Mouse (Mus musculus): ENCODE measurements around the gene Calcoco2. TPM values are rescaled to one million over a fixed set of nuclear protein-coding genes. Genes with fewer than 3 reads are reported as not detected.

The Calcoco2 gene
- total and polyA plus RNA-seq, 2 experiments from 2014 or later: not detected

GRCm38 (mm10) chr11:96064521-96065214 lies 47.1 kb downstream of the Calcoco2 start:
- Histone ChIP-seq H3K36me3 (replicated peaks; ENCODE audit: control insufficient read depth, insufficient read depth, low read length) (peaks cover 22% of the 10 kb centered on the region), H3K27me3 (ENCODE audit: control insufficient read depth, insufficient read depth, low read length) (no peaks in the 10 kb centered on the region), H3K9me3 (replicated peaks; ENCODE audit: control insufficient read depth, low read length) (no peaks in the 10 kb centered on the region), H3K4me2 (ENCODE audit: low read depth, low read length) (peak overlapping the region; percentile 96), H3K9ac (replicated peaks; ENCODE audit: low read depth, low read length) (peak overlapping the region; percentile 96), H3K27ac (ENCODE audit: low read depth) (peak overlapping the region; percentile 87), H3K4me3 (ENCODE audit: low read depth, low read length) (peak overlapping the region; percentile 98), H3K4me1 (ENCODE audit: control insufficient read depth, insufficient read depth) (peaks cover 21% of the 10 kb centered on the region)
- under 1% methylated on average over 47 of the region's 64 CpGs for WGBS
- DNase-seq (ENCODE audit: low spot score): no peak
- ATAC-seq (ENCODE audit: insufficient read depth, low read depth): peak; percentile 35
- TF ChIP-seq CTCF (IDR thresholded peaks at IDR 0.05; ENCODE audit: low read depth) (no peak), EP300 (IDR thresholded peaks at IDR 0.05; ENCODE audit: low read depth) (no peak)

GRCm38 (mm10) chr11:96058309-96058708 lies 53.5 kb downstream of the Calcoco2 start:
- Histone ChIP-seq H3K27ac (ENCODE audit: low read depth) (no peak overlapping the region), H3K9ac (replicated peaks; ENCODE audit: low read depth, low read length) (no peak overlapping the region), H3K4me2 (ENCODE audit: low read depth, low read length) (no peak overlapping the region), H3K27me3 (ENCODE audit: control insufficient read depth, insufficient read depth, low read length) (no peaks in the 10 kb centered on the region), H3K9me3 (replicated peaks; ENCODE audit: control insufficient read depth, low read length) (no peaks in the 10 kb centered on the region), H3K4me1 (ENCODE audit: control insufficient read depth, insufficient read depth) (0 out of 2 replicates have a peak, but pooled peaks cover 5% of the 10 kb centered on the region), H3K4me3 (ENCODE audit: low read depth, low read length) (no peak overlapping the region), H3K36me3 (replicated peaks; ENCODE audit: control insufficient read depth, insufficient read depth, low read length) (peaks cover 77% of the 10 kb centered on the region)
- ATAC-seq (ENCODE audit: insufficient read depth, low read depth) (no peak), DNase-seq (ENCODE audit: low spot score) (no peak)
- TF ChIP-seq EP300 (IDR thresholded peaks at IDR 0.05; ENCODE audit: low read depth): no peak
- TF ChIP-seq CTCF (IDR thresholded peaks at IDR 0.05; ENCODE audit: low read depth): no peak
- WGBS: 68% methylated on average over 4 of the region's 4 CpGs

GRCm38 (mm10) chr11:96050854-96051253 lies 60.9 kb downstream of the Calcoco2 start:
- no peak overlapping the region for H3K9ac ChIP-seq (replicated peaks; ENCODE audit: low read depth, low read length)
- 94% methylated on average over 3 of the region's 3 CpGs for WGBS
- H3K9me3 ChIP-seq (replicated peaks; ENCODE audit: control insufficient read depth, low read length): no peaks in the 10 kb centered on the region
- ATAC-seq (ENCODE audit: insufficient read depth, low read depth): no peak
- H3K27me3 ChIP-seq (ENCODE audit: control insufficient read depth, insufficient read depth, low read length): no peaks in the 10 kb centered on the region
- no peak overlapping the region for H3K4me2 ChIP-seq (ENCODE audit: low read depth, low read length)
- no peaks in the 10 kb centered on the region for H3K4me1 ChIP-seq (ENCODE audit: control insufficient read depth, insufficient read depth)
- DNase-seq (ENCODE audit: low spot score): no peak
- no peak overlapping the region for H3K4me3 ChIP-seq (ENCODE audit: low read depth, low read length)
- no peak overlapping the region for H3K27ac ChIP-seq (ENCODE audit: low read depth)
- peaks cover 91% of the 10 kb centered on the region for H3K36me3 ChIP-seq (replicated peaks; ENCODE audit: control insufficient read depth, insufficient read depth, low read length)
- TF ChIP-seq CTCF (IDR thresholded peaks at IDR 0.05; ENCODE audit: low read depth): no peak
- TF ChIP-seq EP300 (IDR thresholded peaks at IDR 0.05; ENCODE audit: low read depth): no peak

GRCm38 (mm10) chr11:96049939-96050338 lies 61.8 kb downstream of the Calcoco2 start:
- H3K36me3 ChIP-seq (replicated peaks; ENCODE audit: control insufficient read depth, insufficient read depth, low read length): peaks cover 82% of the 10 kb centered on the region
- no peak overlapping the region for H3K4me3 ChIP-seq (ENCODE audit: low read depth, low read length)
- no peaks in the 10 kb centered on the region for H3K27me3 ChIP-seq (ENCODE audit: control insufficient read depth, insufficient read depth, low read length)
- no peak overlapping the region for H3K27ac ChIP-seq (ENCODE audit: low read depth)
- no peak for TF ChIP-seq EP300 (IDR thresholded peaks at IDR 0.05; ENCODE audit: low read depth)
- TF ChIP-seq CTCF (IDR thresholded peaks at IDR 0.05; ENCODE audit: low read depth): no peak
- WGBS: 86% methylated on average over 4 of the region's 4 CpGs
- H3K4me1 ChIP-seq (ENCODE audit: control insufficient read depth, insufficient read depth): no peaks in the 10 kb centered on the region
- ATAC-seq (ENCODE audit: insufficient read depth, low read depth): no peak
- no peak overlapping the region for H3K4me2 ChIP-seq (ENCODE audit: low read depth, low read length)
- no peaks in the 10 kb centered on the region for H3K9me3 ChIP-seq (replicated peaks; ENCODE audit: control insufficient read depth, low read length)
- no peak overlapping the region for H3K9ac ChIP-seq (replicated peaks; ENCODE audit: low read depth, low read length)
- DNase-seq (ENCODE audit: low spot score): no peak

Other genes with a start within 250 kb of the Calcoco2 start
- gene B4galnt2, start 197.1 kb downstream of the Calcoco2 start, total RNA-seq (2014; rRNA removed; ENCODE audit: low replicate concordance): not detected in 2 replicates
- gene B4galnt2, start 197.1 kb downstream of the Calcoco2 start, polyA plus RNA-seq (2015; fragmentation: Nextera tagmentation; extraction: Ambion mirVana): 0.07 TPM in 1 of 2 replicates, not detected in the other
- gene Igf2bp1, start 106.0 kb downstream of the Calcoco2 start, total RNA-seq (2014; rRNA removed; ENCODE audit: low replicate concordance): 3.4 and 10.4 TPM in 2 replicates
- 4.5 and 5.6 TPM in 2 replicates for gene Igf2bp1, start 106.0 kb downstream of the Calcoco2 start, polyA plus RNA-seq (2015; fragmentation: Nextera tagmentation; extraction: Ambion mirVana)
- gene Gip, start 87.4 kb downstream of the Calcoco2 start, total RNA-seq (2014; rRNA removed; ENCODE audit: low replicate concordance): not detected in 2 replicates
- gene Gip, start 87.4 kb downstream of the Calcoco2 start, polyA plus RNA-seq (2015; fragmentation: Nextera tagmentation; extraction: Ambion mirVana): not detected in 2 replicates
- gene Snf8, start 77.1 kb downstream of the Calcoco2 start, total RNA-seq (2014; rRNA removed; ENCODE audit: low replicate concordance): 24.0 and 25.2 TPM in 2 replicates
- gene Snf8, start 77.1 kb downstream of the Calcoco2 start, polyA plus RNA-seq (2015; fragmentation: Nextera tagmentation; extraction: Ambion mirVana): 59.4 and 63.0 TPM in 2 replicates
- gene Ube2z, start 46.6 kb downstream of the Calcoco2 start, total RNA-seq (2014; rRNA removed; ENCODE audit: low replicate concordance): 42.4 and 44.4 TPM in 2 replicates
- 19.3 and 20.0 TPM in 2 replicates for gene Ube2z, start 46.6 kb downstream of the Calcoco2 start, polyA plus RNA-seq (2015; fragmentation: Nextera tagmentation; extraction: Ambion mirVana)
- 4,197 and 4,922 TPM in 2 replicates for gene Atp5g1, start 36.3 kb downstream of the Calcoco2 start, total RNA-seq (2014; rRNA removed; ENCODE audit: low replicate concordance)
- gene Atp5g1, start 36.3 kb downstream of the Calcoco2 start, polyA plus RNA-seq (2015; fragmentation: Nextera tagmentation; extraction: Ambion mirVana): 4,840 and 4,941 TPM in 2 replicates
- not detected in 2 replicates for gene Ttll6, start 21.8 kb upstream of the Calcoco2 start, total RNA-seq (2014; rRNA removed; ENCODE audit: low replicate concordance)
- gene Ttll6, start 21.8 kb upstream of the Calcoco2 start, polyA plus RNA-seq (2015; fragmentation: Nextera tagmentation; extraction: Ambion mirVana): not detected in 2 replicates
- gene Hoxb13, start 82.4 kb upstream of the Calcoco2 start, total RNA-seq (2014; rRNA removed; ENCODE audit: low replicate concordance): not detected in 2 replicates
- gene Hoxb13, start 82.4 kb upstream of the Calcoco2 start, polyA plus RNA-seq (2015; fragmentation: Nextera tagmentation; extraction: Ambion mirVana): not detected in 2 replicates
- gene Hoxb9, start 159.5 kb upstream of the Calcoco2 start, total RNA-seq (2014; rRNA removed; ENCODE audit: low replicate concordance): not detected in 2 replicates
- gene Hoxb9, start 159.5 kb upstream of the Calcoco2 start, polyA plus RNA-seq (2015; fragmentation: Nextera tagmentation; extraction: Ambion mirVana): not detected in 2 replicates
- gene Hoxb8, start 169.9 kb upstream of the Calcoco2 start, total RNA-seq (2014; rRNA removed; ENCODE audit: low replicate concordance): not detected in 2 replicates
- gene Hoxb8, start 169.9 kb upstream of the Calcoco2 start, polyA plus RNA-seq (2015; fragmentation: Nextera tagmentation; extraction: Ambion mirVana): not detected in 2 replicates
- gene Hoxb7, start 174.7 kb upstream of the Calcoco2 start, total RNA-seq (2014; rRNA removed; ENCODE audit: low replicate concordance): not detected in 2 replicates
- gene Hoxb7, start 174.7 kb upstream of the Calcoco2 start, polyA plus RNA-seq (2015; fragmentation: Nextera tagmentation; extraction: Ambion mirVana): 0.20 TPM in 1 of 2 replicates, not detected in the other
- not detected in 2 replicates for gene Hoxb6, start 180.5 kb upstream of the Calcoco2 start, total RNA-seq (2014; rRNA removed; ENCODE audit: low replicate concordance)
- not detected in 2 replicates for gene Hoxb6, start 180.5 kb upstream of the Calcoco2 start, polyA plus RNA-seq (2015; fragmentation: Nextera tagmentation; extraction: Ambion mirVana)
- gene Hoxb5, start 191.4 kb upstream of the Calcoco2 start, total RNA-seq (2014; rRNA removed; ENCODE audit: low replicate concordance): 0.19 TPM in 1 of 2 replicates, not detected in the other
- 0.08 and 0.25 TPM in 2 replicates for gene Hoxb5, start 191.4 kb upstream of the Calcoco2 start, polyA plus RNA-seq (2015; fragmentation: Nextera tagmentation; extraction: Ambion mirVana)
- 0.39 and 2.3 TPM in 2 replicates for gene Hoxb4, start 206.3 kb upstream of the Calcoco2 start, total RNA-seq (2014; rRNA removed; ENCODE audit: low replicate concordance)
- 0.19 and 0.25 TPM in 2 replicates for gene Hoxb4, start 206.3 kb upstream of the Calcoco2 start, polyA plus RNA-seq (2015; fragmentation: Nextera tagmentation; extraction: Ambion mirVana)
- 0.08 and 0.66 TPM in 2 replicates for gene Hoxb3, start 211.4 kb upstream of the Calcoco2 start, total RNA-seq (2014; rRNA removed; ENCODE audit: low replicate concordance)
- 0.15 and 0.32 TPM in 2 replicates for gene Hoxb3, start 211.4 kb upstream of the Calcoco2 start, polyA plus RNA-seq (2015; fragmentation: Nextera tagmentation; extraction: Ambion mirVana)
- 1.9 and 3.2 TPM in 2 replicates for gene Hoxb2, start 238.6 kb upstream of the Calcoco2 start, total RNA-seq (2014; rRNA removed; ENCODE audit: low replicate concordance)
- 0.97 and 1.8 TPM in 2 replicates for gene Hoxb2, start 238.6 kb upstream of the Calcoco2 start, polyA plus RNA-seq (2015; fragmentation: Nextera tagmentation; extraction: Ambion mirVana)